Mouse (Mus musculus) liver, adult 2 months (tissue): ENCODE data around the gene Npnt. TPM values are rescaled to one million over a fixed set of nuclear protein-coding genes. Genes with fewer than 3 reads are reported as not detected.

Source experiments
- DNase-seq: peaks from one replicate; pipeline ENCODE4 v3.0.0-alpha.2; 2011; ENCODE audit warnings: low read depth, low spot score; ENCODE audit errors: extremely low read depth
- H3K27ac ChIP-seq: fragments of 200-500 bp; replicated peaks from 2 replicates; pipeline ENCODE4 v1.5.1; 2012; ENCODE audit warnings: low read depth, mild to moderate bottlenecking, control low read depth, inconsistent platforms, low read length; ENCODE audit not compliant: insufficient read depth
- H3K27me3 ChIP-seq: fragments of 200-500 bp; 2 replicates; pipeline ENCODE4 v1.6.1; 2012; ENCODE audit warnings: mild to moderate bottlenecking, moderate library complexity, low read length, inconsistent platforms; ENCODE audit not compliant: control insufficient read depth, insufficient read depth
- H3K36me3 ChIP-seq: fragments of 200-500 bp; 2 replicates; pipeline ENCODE4 v1.6.1; 2012; ENCODE audit warnings: low read length, inconsistent platforms; ENCODE audit not compliant: control insufficient read depth, insufficient read depth
- H3K4me1 ChIP-seq: fragments of 200-500 bp; 2 replicates; pipeline ENCODE4 v1.6.1; 2011; ENCODE audit warnings: low read length; ENCODE audit not compliant: control insufficient read depth, insufficient read depth
- H3K4me3 ChIP-seq: fragments of 200-500 bp; 2 replicates; pipeline ENCODE4 v1.5.1; 2011; ENCODE audit warnings: low read depth, mild to moderate bottlenecking, control low read depth, low read length, moderate library complexity; ENCODE audit not compliant: insufficient read depth
- H3K79me2 ChIP-seq: fragments of 200-500 bp; 2 replicates; pipeline ENCODE4 v1.6.1; 2012; ENCODE audit warnings: inconsistent platforms, mild to moderate bottlenecking, low read length, moderate library complexity; ENCODE audit not compliant: control insufficient read depth, insufficient read depth
- H3K9ac ChIP-seq: fragments of 200-500 bp; 2 replicates; pipeline ENCODE4 v1.6.1; 2012; ENCODE audit warnings: low read depth, mild to moderate bottlenecking, control low read depth, inconsistent platforms, low read length
- CTCF ChIP-seq: fragments of 200-500 bp; IDR thresholded peaks from 2 replicates; pipeline ENCODE4 v1.5.1; 2011; ENCODE audit warnings: low read depth, low read length, control low read depth
- POLR2A ChIP-seq: fragments of 200-500 bp; IDR thresholded peaks from 2 replicates; pipeline ENCODE4 v1.6.1; 2011; ENCODE audit warnings: low read length, control low read depth; ENCODE audit not compliant: insufficient read depth; ENCODE audit errors: extremely low read depth
- WGBS: fragments of 180-500 bp; shearing (Covaris S2); methylation state at CpG from one replicate; pipeline ENCODE4 v1.1.7; 2018; 5-methylcytosine and 5-hydroxymethylcytosine counted together
- polyA plus RNA-seq: library from polyadenylated mRNA; depleted of rRNA; stranded (reverse); fragments of >200 nt; gene quantifications from 2 replicates; pipeline ENCODE4 v1.2.3, GENCODE M21; 2012
- total RNA-seq: library from RNA; depleted of rRNA; stranded (reverse); fragments of >200 nt; gene quantifications from 2 replicates; pipeline ENCODE4 v1.2.3, GENCODE M21; 2014

The Npnt gene
- total and polyA plus RNA-seq, 2 experiments: 0.09 to 0.39 TPM

DNA sequence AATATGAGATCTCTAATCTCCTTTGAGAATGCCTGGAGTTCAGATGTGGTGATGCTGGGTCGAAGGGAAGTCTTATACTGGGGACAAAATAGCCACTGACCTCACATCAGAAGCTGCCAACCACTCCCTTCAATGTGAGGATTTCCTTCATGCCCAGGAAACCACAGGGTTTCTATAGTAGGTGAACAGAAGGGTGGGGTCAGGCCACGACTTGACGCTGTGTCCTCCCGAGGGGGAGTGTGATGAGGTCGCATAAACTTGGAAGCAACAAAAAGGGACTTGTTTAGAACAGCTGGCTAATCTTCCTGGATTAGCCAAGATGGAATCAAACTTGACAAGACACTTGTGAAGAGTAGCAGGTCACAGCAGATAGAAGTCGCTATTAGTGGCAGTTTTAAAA, 76.8 kb downstream of the Npnt start:
- 78% methylated on average over 6 of the region's 6 CpGs for WGBS
- Histone ChIP-seq H3K4me1 (no peaks in the 10 kb centered on the region; the same call in 1 of the 2 replicates), H3K27me3 (no peaks in the 10 kb centered on the region), H3K4me3 (no peak overlapping the region), H3K79me2 (no peaks in the 10 kb centered on the region), H3K9ac (no peak overlapping the region), H3K36me3 (no peaks in the 10 kb centered on the region), H3K27ac (no peak overlapping the region)
- no peak for DNase-seq
- TF ChIP-seq POLR2A: no peak
- TF ChIP-seq CTCF: no peak

GRCm38 (mm10) chr3:132871318-132871904, 78.7 kb downstream of the Npnt start:
- Histone ChIP-seq H3K4me3 (no peak overlapping the region), H3K79me2 (no peaks in the 10 kb centered on the region), H3K4me1 (no peaks in the 10 kb centered on the region; the same call in 1 of the 2 replicates), H3K27me3 (no peaks in the 10 kb centered on the region), H3K27ac (no peak overlapping the region), H3K36me3 (no peaks in the 10 kb centered on the region), H3K9ac (no peak overlapping the region)
- DNase-seq: peak; percentile 95
- no peak for TF ChIP-seq CTCF
- no peak for TF ChIP-seq POLR2A
- 14% methylated on average over 9 of the region's 9 CpGs for WGBS

DNA sequence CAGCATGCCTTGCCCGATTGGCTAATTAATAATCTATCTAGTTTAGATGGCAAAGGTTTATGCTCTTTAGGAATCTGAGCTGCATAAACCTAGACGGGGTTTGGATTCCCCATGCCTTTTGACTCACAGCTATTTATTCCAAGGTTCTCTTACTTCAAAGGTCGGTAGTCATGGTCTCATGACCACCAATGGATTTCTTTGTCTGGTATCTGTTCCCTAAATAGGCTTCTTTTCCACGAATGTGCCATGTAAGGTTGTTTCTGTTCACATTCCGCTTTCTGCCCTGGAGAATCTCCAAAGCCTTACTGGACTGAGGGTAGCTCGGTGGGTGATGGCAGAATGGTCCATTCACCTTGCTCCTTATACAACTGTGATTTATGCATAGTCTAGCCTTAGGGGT, 80.0 kb downstream of the Npnt start:
- no peaks in the 10 kb centered on the region for H3K36me3 ChIP-seq
- H3K9ac ChIP-seq: no peak overlapping the region
- no peaks in the 10 kb centered on the region; the same call in 1 of the 2 replicates for H3K4me1 ChIP-seq
- WGBS: 92% methylated on average over 6 of the region's 6 CpGs
- no peaks in the 10 kb centered on the region for H3K27me3 ChIP-seq
- no peak overlapping the region for H3K27ac ChIP-seq
- no peaks in the 10 kb centered on the region for H3K79me2 ChIP-seq
- no peak overlapping the region for H3K4me3 ChIP-seq
- DNase-seq: no peak
- TF ChIP-seq CTCF: no peak
- TF ChIP-seq POLR2A: no peak

DNA sequence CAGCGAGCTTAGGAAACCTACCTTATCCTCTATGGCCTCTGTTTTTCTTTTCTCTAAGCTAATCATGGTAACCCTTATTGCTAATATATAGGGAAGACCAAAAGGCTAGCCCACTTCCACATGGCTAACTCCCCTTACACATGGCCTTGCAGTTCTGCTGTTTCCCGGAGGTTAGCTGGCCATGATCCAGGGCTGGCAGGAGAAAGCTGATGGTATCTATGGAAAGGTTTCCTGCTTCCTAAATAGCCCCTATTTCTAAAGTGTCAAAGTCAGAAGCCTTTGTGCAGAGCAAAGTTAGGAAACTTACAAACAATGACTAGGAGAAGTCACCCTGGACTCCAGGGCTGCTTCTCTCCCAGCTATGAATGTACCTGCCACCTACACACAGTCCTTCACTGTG, 81.3 kb downstream of the Npnt start:
- no peak for TF ChIP-seq POLR2A
- no peak for TF ChIP-seq CTCF
- 52% methylated on average over 2 of the region's 2 CpGs for WGBS
- Histone ChIP-seq H3K27ac (no peak overlapping the region), H3K4me1 (peaks cover 3% of the 10 kb centered on the region), H3K9ac (no peak overlapping the region), H3K27me3 (no peaks in the 10 kb centered on the region), H3K79me2 (no peaks in the 10 kb centered on the region), H3K36me3 (no peaks in the 10 kb centered on the region), H3K4me3 (no peak overlapping the region)
- no peak for DNase-seq

DNA sequence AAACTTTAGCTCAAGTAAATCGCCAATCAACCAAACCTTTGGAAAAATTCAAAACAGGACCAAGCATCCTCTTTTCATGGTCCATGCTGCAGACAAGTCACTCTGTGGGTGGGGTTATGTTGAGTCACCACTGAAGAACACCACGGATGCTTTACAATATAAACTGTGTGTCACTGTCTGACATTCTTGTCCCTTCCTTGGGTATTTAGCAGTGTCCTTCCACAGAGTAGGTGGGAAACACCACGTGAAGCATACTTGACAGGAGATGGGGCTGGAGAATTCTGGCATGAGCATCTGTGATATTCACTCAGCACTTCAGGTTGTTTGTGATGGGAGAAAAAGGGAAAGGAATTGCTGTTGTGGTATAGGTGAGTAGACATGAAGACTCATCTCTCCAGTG, 83.1 kb downstream of the Npnt start:
- no peak overlapping the region for H3K27ac ChIP-seq
- no peaks in the 10 kb centered on the region for H3K79me2 ChIP-seq
- no peak for DNase-seq
- H3K27me3 ChIP-seq: no peaks in the 10 kb centered on the region
- H3K9ac ChIP-seq: no peak overlapping the region
- TF ChIP-seq POLR2A (no peak), CTCF (no peak)
- peaks cover 3% of the 10 kb centered on the region for H3K4me1 ChIP-seq
- H3K36me3 ChIP-seq: no peaks in the 10 kb centered on the region
- WGBS: 92% methylated on average over 3 of the region's 3 CpGs
- no peak overlapping the region for H3K4me3 ChIP-seq

DNA sequence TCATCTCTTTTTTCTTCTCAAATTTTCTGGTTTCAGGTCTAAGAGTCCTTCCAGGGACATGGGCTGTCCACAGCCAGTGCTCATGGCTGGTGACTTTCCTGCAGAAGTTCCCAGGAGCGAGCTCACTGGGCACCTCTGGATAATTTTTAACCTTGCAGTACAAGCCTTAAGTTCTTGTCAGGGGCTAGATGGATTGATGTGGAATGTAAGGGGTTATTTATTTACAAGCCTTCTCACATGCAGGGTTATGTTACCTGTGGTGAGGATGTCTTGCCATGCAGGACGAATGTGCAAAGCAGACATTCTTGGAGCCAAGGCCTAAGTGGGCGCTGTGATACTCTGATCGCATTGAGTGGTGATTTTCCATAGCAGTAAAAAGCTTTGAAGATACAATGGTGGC, 84.5 kb downstream of the Npnt start:
- Histone ChIP-seq H3K79me2 (no peaks in the 10 kb centered on the region), H3K9ac (no peak overlapping the region), H3K4me3 (no peak overlapping the region), H3K4me1 (peaks cover 4% of the 10 kb centered on the region; the same call in 1 of the 2 replicates), H3K27me3 (no peaks in the 10 kb centered on the region), H3K36me3 (no peaks in the 10 kb centered on the region), H3K27ac (no peak overlapping the region)
- TF ChIP-seq CTCF: no peak
- TF ChIP-seq POLR2A: no peak
- 96% methylated on average over 4 of the region's 4 CpGs for WGBS
- DNase-seq: no peak
